ENCODE assay signal across 10 mouse cellular contexts in the genomic region with DNA sequence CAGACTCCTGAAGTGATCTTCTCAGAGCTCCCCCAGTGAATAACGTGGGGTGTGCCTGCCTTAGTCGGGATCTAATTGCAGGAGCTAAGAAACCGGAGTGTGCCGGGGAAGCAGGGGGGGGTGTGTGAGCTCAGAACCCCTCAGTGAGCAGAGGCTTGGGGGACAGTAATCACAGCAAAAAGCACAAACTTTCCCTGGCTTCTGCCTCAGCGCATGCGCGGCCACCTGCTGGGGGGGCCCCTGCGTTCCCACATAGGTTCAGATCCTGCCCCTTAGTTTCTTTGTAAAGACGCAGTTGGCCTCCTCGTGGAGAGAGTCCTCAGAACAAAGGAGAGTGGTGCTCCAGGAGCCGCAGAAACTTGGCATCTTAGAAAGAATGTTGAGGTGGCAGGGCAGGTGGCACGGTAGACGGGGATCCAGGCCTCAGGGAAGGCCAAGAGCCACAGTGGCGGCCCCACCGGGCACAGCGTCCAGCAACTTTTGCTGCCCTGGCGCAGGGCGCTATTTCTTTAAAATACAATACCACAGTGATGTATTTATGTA.
DNase-seq lines count a peak whose midpoint lies in the region; ATAC-seq lines count a peak whose summit lies in the region.
"Had no signal": no experiment of that assay in that cellular context is flagged by ENCODE, and none has a peak within 500 bp of the region (broad histone marks: within the 10 kb centered on the region; RNA-seq: fewer than 3 reads in every experiment).

No protein-coding gene starts in this region.

- H3K9me3 ChIP-seq in heart, embryonic 10.5 days = no peaks in the 10 kb centered on the region
- no peaks in the 10 kb centered on the region for H3K9me3 ChIP-seq in forebrain, embryonic 16.5 days (ENCODE audit: control insufficient read depth, low read length)

- H3K4me2 ChIP-seq in forebrain, embryonic 16.5 days (ENCODE audit: low read length) = peak overlapping the region; percentile 79

- peaks cover 83% of the 10 kb centered on the region for H3K27me3 ChIP-seq in heart, embryonic 10.5 days (ENCODE audit: insufficient read depth, poor library complexity, severe bottlenecking)
- 0 out of 2 replicates have a peak, but pooled peaks cover 2% of the 10 kb centered on the region for H3K27me3 ChIP-seq in forebrain, embryonic 16.5 days (replicated peaks; ENCODE audit: control insufficient read depth, insufficient read depth, low read length)

- intact Hi-C loops in heart, postnatal 25 days (cut with DNase I) = loop anchor here (10.0 kb wide), 2 partner anchors 649 to 679 kb away; a partner anchor contains a TSS

- no peaks in the 10 kb centered on the region for H3K36me3 ChIP-seq in heart, embryonic 10.5 days
- no peaks in the 10 kb centered on the region for H3K36me3 ChIP-seq in forebrain, embryonic 16.5 days (ENCODE audit: control insufficient read depth, insufficient read depth)

- H3K4me1 ChIP-seq in heart, embryonic 10.5 days = peaks cover 12% of the 10 kb centered on the region; the same call in 1 of the 2 replicates
- H3K4me1 ChIP-seq in forebrain, embryonic 16.5 days (replicated peaks; ENCODE audit: control insufficient read depth, insufficient read depth, low read length) = peaks cover 26% of the 10 kb centered on the region

- H3K9ac ChIP-seq in forebrain, embryonic 16.5 days (replicated peaks; ENCODE audit: low read depth, low read length) = peak overlapping the region; percentile 35; the same call in 1 of the 2 replicates

- H3K4me3 ChIP-seq in heart, embryonic 10.5 days = peak overlapping the region; percentile 54
- no peak overlapping the region for H3K4me3 ChIP-seq in forebrain, embryonic 16.5 days (replicated peaks; ENCODE audit: low read length)
- H3K4me3 ChIP-seq: erythroblast, embryonic 14.5 days had no signal

- WGBS in heart, embryonic 10.5 days = 42% methylated on average over 18 of the region's 18 CpGs
- 16% methylated on average over 18 of the region's 18 CpGs for WGBS in forebrain, embryonic 16.5 days

- H3K27ac ChIP-seq in heart, embryonic 10.5 days = no peak overlapping the region
- no peak overlapping the region for H3K27ac ChIP-seq in forebrain, embryonic 16.5 days (ENCODE audit: low read length)

- 0 out of 2 replicates have a peak, but pooled peaks have one; percentile 41 for ATAC-seq in forebrain, embryonic 16.5 days

- DNase-seq in heart, embryonic 10.5 days (ENCODE audit: low spot score) = no peak
- no peak for DNase-seq in heart, postnatal 25 days (ENCODE audit: low spot score)
- peak; percentile 39 for DNase-seq in cerebellum, adult 8-10 months
- peak; percentile 13 for DNase-seq in lung, postnatal 25 days (ENCODE audit: low spot score)
- DNase-seq in embryo, embryonic 10.5 days (ENCODE audit: low spot score) = no peak
- DNase-seq in right cerebral cortex, postnatal 25 days = no peak
- no peak for DNase-seq in left cerebral cortex, adult 9 months (ENCODE audit: low spot score in 2 of 2)
- DNase-seq: kidney, postnatal 4 days had no signal

Comparison
In these comparisons a context has a peak if more than half of its experiments do, and no peak if none do; other contexts are left out.
1. DNase-seq: peak in cerebellum, adult 8-10 months (single experiment) and lung, postnatal 25 days (single experiment); none in heart, embryonic 10.5 days (single experiment), heart, postnatal 25 days (single experiment), embryo, embryonic 10.5 days (single experiment), right cerebral cortex, postnatal 25 days (single experiment) and left cerebral cortex, adult 9 months (0 of 2).